Mouse (Mus musculus) intestine, postnatal 0 days (tissue): ENCODE data around the gene Otc. TPM values are rescaled to one million over a fixed set of nuclear protein-coding genes. Genes with fewer than 3 reads are reported as not detected.

Experiments used
- ATAC-seq: fragments of 200-750 bp; cut with Nextera tagmentation; 2 replicates; pipeline ENCODE4 v1.8.0; 2017; ENCODE audit warnings: mild to moderate bottlenecking, moderate TSS enrichment, moderate library complexity
- H3K27ac ChIP-seq: fragments of 300-500 bp; sonication (generic); 2 replicates; pipeline ENCODE4 v1.5.1; 2014; ENCODE audit warnings: mild to moderate bottlenecking, low read depth, low read length, moderate library complexity
- H3K27me3 ChIP-seq: fragments of 300-500 bp; sonication (generic); replicated peaks from 2 replicates; pipeline ENCODE4 v1.6.1; 2014; ENCODE audit warnings: low read length, mixed read lengths; ENCODE audit not compliant: control insufficient read depth, insufficient read depth
- H3K36me3 ChIP-seq: fragments of 300-500 bp; sonication (generic); 2 replicates; pipeline ENCODE4 v1.6.1; 2014; ENCODE audit warnings: mild to moderate bottlenecking, moderate library complexity; ENCODE audit not compliant: control insufficient read depth, insufficient read depth
- H3K4me1 ChIP-seq: fragments of 300-500 bp; sonication (generic); replicated peaks from 2 replicates; pipeline ENCODE4 v1.6.1; 2014; ENCODE audit warnings: antibody characterized with exemption, low read length, mixed read lengths; ENCODE audit not compliant: control insufficient read depth, insufficient read depth
- H3K4me2 ChIP-seq: fragments of 300-500 bp; sonication (generic); replicated peaks from 2 replicates; pipeline ENCODE4 v1.6.1; 2014; ENCODE audit warnings: low read depth, mild to moderate bottlenecking, moderate library complexity
- H3K4me3 ChIP-seq: fragments of 300-500 bp; sonication (generic); 2 replicates; pipeline ENCODE4 v1.5.1; 2014; ENCODE audit warnings: low read depth, low read length
- H3K9ac ChIP-seq: fragments of 300-500 bp; sonication (generic); 2 replicates; pipeline ENCODE4 v1.6.1; 2014; ENCODE audit warnings: mild to moderate bottlenecking, low read depth, low read length
- H3K9me3 ChIP-seq: fragments of 300-500 bp; sonication (generic); 2 replicates; pipeline ENCODE4 v1.6.1; 2016; ENCODE audit warnings: mixed run types; ENCODE audit not compliant: control insufficient read depth
- CTCF ChIP-seq: sonication (generic); IDR thresholded peaks from 2 replicates; pipeline ENCODE4 v1.5.1; 2016; ENCODE audit warnings: low read depth, mild to moderate bottlenecking, control low read depth, antibody characterized with exemption, moderate library complexity
- WGBS: fragments of 180-500 bp; shearing (Covaris S2); extraction: QIAGEN DNeasy Blood & Tissue Kit; methylation state at CpG from one replicate; pipeline ENCODE4 v1.1.7; 2014; 5-methylcytosine and 5-hydroxymethylcytosine counted together
- polyA plus RNA-seq: library from polyadenylated mRNA; unstranded; fragments of >200 nt; fragmentation: Nextera tagmentation; extraction: Ambion mirVana; gene quantifications from 2 replicates; pipeline ENCODE4 v1.2.1, GENCODE M21; 2015

The Otc gene
- polyA plus RNA-seq, 1 experiment from 2014 or later: 42.9 TPM

DNA sequence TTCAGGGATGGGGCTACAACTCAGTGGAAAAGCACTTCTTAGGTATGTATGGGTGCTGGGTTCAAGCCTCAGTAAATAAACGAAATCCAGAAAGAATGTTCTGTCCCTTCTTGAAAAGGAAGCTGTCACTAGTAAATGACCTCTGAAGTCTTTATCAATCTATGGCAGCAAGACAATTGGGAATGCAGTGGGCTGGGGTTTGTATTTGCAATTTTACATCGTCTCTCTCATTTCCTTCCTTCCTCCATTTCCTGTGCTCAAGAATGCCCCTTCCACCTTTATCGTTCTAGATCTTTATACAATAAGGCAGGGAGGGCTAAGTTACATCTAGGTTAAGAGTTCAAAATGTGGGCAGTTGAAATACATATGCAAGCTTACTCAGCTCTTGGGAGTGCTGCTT, 17.5 kb upstream of the Otc start:
- ATAC-seq: no peak
- TF ChIP-seq CTCF: no peak
- Histone ChIP-seq H3K36me3 (no peaks in the 10 kb centered on the region), H3K9me3 (no peaks in the 10 kb centered on the region), H3K27ac (no peak overlapping the region), H3K27me3 (no peaks in the 10 kb centered on the region), H3K4me3 (no peak overlapping the region), H3K9ac (no peak overlapping the region), H3K4me2 (no peak overlapping the region), H3K4me1 (no peaks in the 10 kb centered on the region)
- 79% methylated on average over 3 of the region's 3 CpGs for WGBS

DNA sequence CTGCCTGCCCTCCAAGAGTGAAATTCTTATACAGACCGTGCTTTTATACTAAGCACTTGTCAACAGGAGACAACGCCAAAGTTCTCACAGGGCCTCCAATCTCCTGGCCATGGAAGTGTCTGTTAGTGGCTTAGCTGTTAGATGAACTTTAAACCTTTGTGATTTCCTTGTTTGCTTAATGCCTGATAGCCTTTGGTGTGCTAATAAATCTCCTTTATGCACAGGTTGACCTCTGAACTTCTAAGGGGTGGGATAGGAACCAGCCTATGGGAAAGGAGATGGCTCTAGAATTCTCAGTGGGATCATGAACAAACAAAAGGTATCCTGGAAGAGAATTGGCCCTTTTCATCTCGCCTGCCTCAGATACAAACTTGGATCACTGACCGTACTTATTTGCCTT, 12.6 kb upstream of the Otc start:
- Histone ChIP-seq H3K27ac (peak overlapping the region; percentile 60; the same call in 1 of the 2 replicates), H3K9ac (no peak overlapping the region), H3K9me3 (no peaks in the 10 kb centered on the region), H3K4me2 (no peak overlapping the region), H3K36me3 (no peaks in the 10 kb centered on the region), H3K4me1 (no peaks in the 10 kb centered on the region), H3K4me3 (no peak overlapping the region), H3K27me3 (no peaks in the 10 kb centered on the region)
- no peak for TF ChIP-seq CTCF
- peak; percentile 73 for ATAC-seq
- WGBS: 40% methylated on average over 4 of the region's 4 CpGs

DNA sequence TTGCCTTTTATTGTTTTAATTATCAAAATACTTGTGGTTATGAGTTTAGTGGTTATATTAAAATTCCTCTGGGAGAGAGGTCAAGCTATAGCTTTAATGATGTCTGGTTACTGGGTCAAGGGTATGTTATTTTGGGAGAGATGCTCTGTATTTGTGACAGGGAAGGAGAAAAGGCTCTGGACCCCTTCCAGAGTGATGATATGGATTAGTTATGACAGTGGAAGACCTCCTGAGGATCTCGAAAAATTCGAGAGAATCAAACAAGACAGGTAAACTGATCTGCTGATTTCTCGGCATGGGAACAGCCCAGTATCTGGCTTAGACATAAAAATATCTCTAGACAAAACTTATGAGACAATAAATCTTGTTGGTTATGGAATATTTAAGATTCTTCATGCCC, 8.2 kb upstream of the Otc start:
- 66% methylated on average over 3 of the region's 3 CpGs for WGBS
- no peaks in the 10 kb centered on the region for H3K4me1 ChIP-seq
- H3K9me3 ChIP-seq: no peaks in the 10 kb centered on the region
- H3K9ac ChIP-seq: no peak overlapping the region
- no peak for TF ChIP-seq CTCF
- ATAC-seq: no peak
- no peaks in the 10 kb centered on the region for H3K27me3 ChIP-seq
- H3K4me3 ChIP-seq: no peak overlapping the region
- H3K4me2 ChIP-seq: no peak overlapping the region
- H3K36me3 ChIP-seq: no peaks in the 10 kb centered on the region
- no peak overlapping the region for H3K27ac ChIP-seq

DNA sequence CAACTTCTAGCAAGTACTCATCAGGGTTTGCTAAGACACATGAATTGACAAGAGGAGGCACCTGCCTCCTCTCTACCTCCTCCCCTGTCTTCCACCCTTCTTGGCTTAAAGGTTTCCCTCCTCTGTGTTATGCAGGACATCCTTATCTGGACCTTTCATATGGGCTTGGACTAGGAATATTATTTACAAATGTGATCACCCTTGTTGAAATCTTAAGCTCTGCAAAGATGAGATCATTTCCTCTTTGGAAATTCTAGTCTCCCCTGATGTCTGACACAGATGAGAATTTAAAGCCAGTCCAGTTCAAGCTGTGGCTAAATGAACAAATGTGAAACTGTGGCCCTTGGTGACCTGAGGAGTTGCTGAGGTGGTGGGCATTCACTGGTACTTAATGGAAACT, 748 bp upstream of the Otc start:
- no peak overlapping the region for H3K27ac ChIP-seq
- no peaks in the 10 kb centered on the region for H3K27me3 ChIP-seq
- no peak overlapping the region for H3K4me2 ChIP-seq
- no peak overlapping the region for H3K4me3 ChIP-seq
- H3K9ac ChIP-seq: no peak overlapping the region
- no peaks in the 10 kb centered on the region for H3K4me1 ChIP-seq
- H3K36me3 ChIP-seq: no peaks in the 10 kb centered on the region
- no peaks in the 10 kb centered on the region for H3K9me3 ChIP-seq
- no peak for ATAC-seq
- TF ChIP-seq CTCF: no peak

DNA sequence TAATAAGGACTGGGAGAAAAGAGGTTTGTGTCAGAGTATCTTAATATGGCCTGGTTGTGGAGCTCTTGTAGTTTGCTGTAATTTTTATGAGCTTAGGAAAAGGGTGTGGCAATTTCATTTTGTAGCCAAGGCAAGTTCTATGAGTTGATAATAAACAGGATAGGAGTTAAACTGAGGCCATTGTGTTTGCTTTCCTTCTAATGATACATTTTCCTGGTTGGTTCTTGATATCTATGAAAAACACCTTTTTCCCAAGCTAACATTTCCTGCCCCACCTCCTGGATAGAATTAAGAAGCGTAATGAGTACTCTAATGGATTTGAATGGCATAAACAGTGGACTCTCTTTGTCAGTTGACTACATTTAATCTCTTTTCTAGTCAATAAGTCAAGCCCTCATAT, 5.7 kb downstream of the Otc start:
- WGBS: 63% methylated on average over 1 of the region's 1 CpGs
- Histone ChIP-seq H3K9ac (no peak overlapping the region), H3K4me3 (no peak overlapping the region), H3K9me3 (no peaks in the 10 kb centered on the region), H3K36me3 (no peaks in the 10 kb centered on the region), H3K27me3 (no peaks in the 10 kb centered on the region), H3K27ac (no peak overlapping the region), H3K4me2 (no peak overlapping the region), H3K4me1 (no peaks in the 10 kb centered on the region; the same call in 1 of the 2 replicates)
- TF ChIP-seq CTCF: no peak
- no peak for ATAC-seq

DNA sequence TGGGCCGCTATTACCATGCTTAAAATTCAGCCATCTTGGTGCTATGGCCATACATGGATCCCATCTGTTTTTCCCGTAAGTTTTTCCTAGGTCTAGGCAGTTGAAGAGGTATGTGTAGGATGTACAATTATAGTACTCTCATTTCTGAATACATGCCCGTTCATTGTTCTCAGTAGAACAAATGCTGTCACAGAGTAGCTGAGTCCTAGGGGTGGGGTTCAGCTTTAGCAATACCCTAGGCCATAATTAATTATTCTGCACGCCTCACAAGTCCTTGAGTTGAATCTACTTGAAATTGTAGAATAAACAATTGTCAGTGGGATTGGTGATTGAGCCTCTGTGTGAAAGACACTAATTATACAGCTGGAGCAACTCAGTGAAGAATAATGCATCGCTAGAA, 6.2 kb downstream of the Otc start:
- no peak for ATAC-seq
- H3K4me2 ChIP-seq: no peak overlapping the region
- H3K36me3 ChIP-seq: no peaks in the 10 kb centered on the region
- H3K9ac ChIP-seq: no peak overlapping the region
- H3K4me1 ChIP-seq: no peaks in the 10 kb centered on the region; the same call in 1 of the 2 replicates
- no peak for TF ChIP-seq CTCF
- no peaks in the 10 kb centered on the region for H3K27me3 ChIP-seq
- 77% methylated on average over 5 of the region's 5 CpGs for WGBS
- no peak overlapping the region for H3K4me3 ChIP-seq
- no peak overlapping the region for H3K27ac ChIP-seq
- no peaks in the 10 kb centered on the region for H3K9me3 ChIP-seq

DNA sequence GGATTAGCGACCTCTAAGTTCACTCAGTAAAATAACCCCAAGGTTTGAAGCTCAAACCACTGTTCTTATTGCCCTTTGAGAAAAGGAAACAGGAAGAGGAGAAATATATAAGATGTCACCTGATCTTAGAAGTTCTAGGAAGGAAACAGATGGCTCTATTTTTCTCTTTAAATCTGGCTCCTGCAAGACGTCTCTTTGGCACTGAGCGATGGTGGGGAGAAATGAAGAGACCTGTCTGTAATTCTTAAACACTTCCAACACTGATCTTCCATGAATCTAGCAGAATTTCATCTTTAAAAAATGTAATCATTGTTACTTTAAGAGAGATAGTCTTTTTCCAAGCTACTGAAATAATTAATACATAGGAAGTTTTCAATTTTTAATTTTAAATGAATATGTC, 16.2 kb downstream of the Otc start:
- ATAC-seq: no peak
- Histone ChIP-seq H3K27ac (no peak overlapping the region), H3K9me3 (no peaks in the 10 kb centered on the region), H3K4me1 (no peaks in the 10 kb centered on the region), H3K4me2 (no peak overlapping the region), H3K9ac (no peak overlapping the region), H3K36me3 (no peaks in the 10 kb centered on the region), H3K4me3 (no peak overlapping the region), H3K27me3 (no peaks in the 10 kb centered on the region)
- 73% methylated on average over 3 of the region's 3 CpGs for WGBS
- TF ChIP-seq CTCF: no peak
